ENCODE assay signal across 11 mouse cellular contexts in the genomic region with DNA sequence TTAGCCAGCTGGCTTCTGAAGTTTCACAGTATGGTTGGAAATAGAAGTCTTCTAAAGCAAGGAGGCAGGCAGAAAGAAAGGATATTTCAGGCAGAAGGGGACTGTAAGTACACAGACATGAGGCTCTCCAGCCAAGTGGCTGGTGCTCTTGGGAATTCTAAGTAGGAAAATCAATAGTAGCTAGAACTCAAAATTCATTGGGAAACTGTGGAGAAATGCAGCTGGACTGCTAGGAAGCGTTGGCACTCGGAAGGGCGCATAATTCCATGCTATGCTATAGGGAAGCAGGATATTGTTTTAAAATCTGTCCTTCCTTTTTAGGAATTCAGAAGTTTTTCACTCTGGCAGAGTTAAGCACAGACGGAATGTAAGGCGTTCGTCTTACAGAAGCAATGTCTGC. TPM values are rescaled to one million over a fixed set of nuclear protein-coding genes. Genes with fewer than 3 reads are reported as not detected.
DNase-seq lines count a peak whose midpoint lies in the region; TF ChIP-seq lines count a peak whose summit lies in the region.
"Had no signal": no experiment of that assay in that cellular context is flagged by ENCODE, and none has a peak within 500 bp of the region (broad histone marks: within the 10 kb centered on the region; RNA-seq: fewer than 3 reads in every experiment).

No protein-coding gene starts in this region.

- peak; percentile 11 to 31 for DNase-seq in frontal cortex, postnatal 36 days (ENCODE audit: low spot score in 2 of 2)
- no peak for DNase-seq in frontal cortex, postnatal 25 days (ENCODE audit: low spot score in 2 of 2)
- no peak for DNase-seq in left cerebral cortex, adult 2 months (ENCODE audit: extremely low spot score in 1 of 2, low spot score in 2 of 2)
- no peak for DNase-seq in left cerebral cortex, postnatal 36 days (ENCODE audit: low spot score in 2 of 2)
- peak; percentile 57 for DNase-seq in lung, postnatal 36 days
- no peak for DNase-seq in kidney, postnatal 14 days
- DNase-seq in adrenal gland, postnatal 4 days (ENCODE audit: low spot score in 2 of 2), result no peak
- DNase-seq: gastrocnemius, postnatal 10 days; kidney, postnatal 25 days; liver, embryonic 13.5 days had no signal

- intact Hi-C loops in left cerebral cortex, adult 2 months (cut with DNase I), result no loop called here
- intact Hi-C loops in left cerebral cortex, postnatal 36 days (cut with DNase I), result no loop called here

- 0 out of 2 replicates have a peak overlapping the region, but pooled peaks have one; percentile 6 for H3K4me3 ChIP-seq in left cerebral cortex, adult 2 months
- H3K4me3 ChIP-seq in brown adipose tissue, adult 24 weeks (ENCODE audit: insufficient read depth, low read depth, low read length), result 0 out of 2 replicates have a peak overlapping the region, but pooled peaks have one; percentile 16
- H3K4me3 ChIP-seq: liver, embryonic 13.5 days had no signal

- H3K27ac ChIP-seq in left cerebral cortex, adult 2 months, result peak overlapping the region; percentile 38
- H3K27ac ChIP-seq in brown adipose tissue, adult 24 weeks (replicated peaks; ENCODE audit: low read depth, low read length), result peak overlapping the region; percentile 82
- H3K27ac ChIP-seq: liver, embryonic 13.5 days had no signal

- no peak for TF ChIP-seq CTCF in left cerebral cortex, adult 2 months (IDR thresholded peaks at IDR 0.05)

- no peaks in the 10 kb centered on the region; the same call in 1 of the 2 replicates for H3K4me1 ChIP-seq in brown adipose tissue, adult 24 weeks (ENCODE audit: control insufficient read depth, insufficient read depth, insufficient read length, low read length)
- H3K4me1 ChIP-seq: liver, embryonic 13.5 days had no signal

RNA-seq across cellular contexts. Expression of a gene that starts 53.6 kb away (rescaled TPM):
- 1 to 10 TPM; 6.4 to 6.5 TPM for total RNA-seq in left cerebral cortex, adult 2 months (2021)
- 1 to 10 TPM; 6.9 to 8.2 TPM for total RNA-seq in left cerebral cortex, postnatal 36 days (2021)
- polyA plus RNA-seq in brown adipose tissue, adult 24 weeks (2012; ENCODE audit: insufficient read depth, insufficient read length, missing spikeins), result 5.7 and 7.6 TPM in 2 replicates
- total RNA-seq in adrenal gland, postnatal 4 days (2021), result 1 to 10 TPM; 4.0 to 4.1 TPM

Comparison
In these comparisons a context has a peak if more than half of its experiments do, and no peak if none do; other contexts are left out.
1. DNase-seq: peak in frontal cortex, postnatal 36 days (2 of 2) and lung, postnatal 36 days (single experiment); none in frontal cortex, postnatal 25 days (0 of 2), left cerebral cortex, adult 2 months (0 of 2), left cerebral cortex, postnatal 36 days (0 of 2), kidney, postnatal 14 days (single experiment) and adrenal gland, postnatal 4 days (0 of 2).